Mouse (Mus musculus) kidney, postnatal 14 days (tissue): Measurements from ENCODE around the gene Wdr61.

ENCODE experiments used
- DNase-seq: peaks from one replicate; pipeline ENCODE4 v3.0.0; 2022; ENCODE audit warnings: mixed read lengths

Gene Wdr61

GRCm38 (mm10) chr9:54673887-54674286 is 60.4 kb downstream of the Wdr61 start:
- no peak for DNase-seq

- DNase-seq, result no peak
Observed at GRCm38 (mm10) chr9:54671962-54672361, 62.4 kb downstream of the Wdr61 start.

DNA sequence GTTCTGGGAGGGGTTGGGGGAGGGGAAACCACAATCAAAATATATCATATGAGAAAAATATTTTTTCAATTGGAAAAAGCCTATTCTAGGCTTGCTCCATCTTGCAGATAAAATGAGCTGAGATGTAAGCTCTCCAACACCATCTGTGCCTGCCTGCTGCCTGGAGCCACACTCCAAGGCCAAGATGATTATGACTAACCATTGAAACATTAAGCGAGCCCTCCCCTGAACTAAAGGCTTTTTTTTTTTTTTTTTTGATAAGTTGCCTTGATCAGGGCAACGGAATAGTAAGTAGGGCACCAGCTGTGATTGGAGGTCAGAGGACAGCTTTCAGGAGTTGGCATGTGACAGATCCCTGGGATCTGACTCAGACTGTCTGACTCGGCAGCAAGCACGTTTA is 65.9 kb downstream of the Wdr61 start:
- DNase-seq, result no peak

- no peak for DNase-seq
Observed at GRCm38 (mm10) chr9:54666116-54666515, 68.2 kb downstream of the Wdr61 start.
